Mouse (Mus musculus): ENCODE results near the gene Anxa6. TPM values are rescaled to one million over a fixed set of nuclear protein-coding genes. Genes with fewer than 3 reads are reported as not detected.

Gene Anxa6
- polyA plus RNA-seq, 1 experiment from 2014 or later = 90.1 TPM

GRCm38 (mm10) chr11:54972049-54972723 lies 61.1 kb downstream of the Anxa6 start:
- ATAC-seq (ENCODE audit: insufficient read depth, low FRiP score, low TSS enrichment) (no peak), DNase-seq (ENCODE audit: low spot score) (no peak)
- Histone ChIP-seq H3K4me2 (ENCODE audit: low read depth) (no peak overlapping the region), H3K4me3 (ENCODE audit: low read depth, low read length) (no peak overlapping the region), H3K36me3 (ENCODE audit: control insufficient read depth, insufficient read depth, low read length) (no peaks in the 10 kb centered on the region), H3K9ac (ENCODE audit: low read length) (no peak overlapping the region), H3K27me3 (ENCODE audit: control insufficient read depth, insufficient read depth, low read length) (no peaks in the 10 kb centered on the region), H3K27ac (ENCODE audit: low read depth, low read length) (no peak overlapping the region), H3K4me1 (ENCODE audit: control insufficient read depth, insufficient read depth, low read length) (peaks cover 5% of the 10 kb centered on the region; the same call in 1 of the 2 replicates), H3K9me3 (ENCODE audit: control insufficient read depth, low read length) (no peaks in the 10 kb centered on the region)
- WGBS = 52% methylated on average over 4 of the region's 4 CpGs

DNA sequence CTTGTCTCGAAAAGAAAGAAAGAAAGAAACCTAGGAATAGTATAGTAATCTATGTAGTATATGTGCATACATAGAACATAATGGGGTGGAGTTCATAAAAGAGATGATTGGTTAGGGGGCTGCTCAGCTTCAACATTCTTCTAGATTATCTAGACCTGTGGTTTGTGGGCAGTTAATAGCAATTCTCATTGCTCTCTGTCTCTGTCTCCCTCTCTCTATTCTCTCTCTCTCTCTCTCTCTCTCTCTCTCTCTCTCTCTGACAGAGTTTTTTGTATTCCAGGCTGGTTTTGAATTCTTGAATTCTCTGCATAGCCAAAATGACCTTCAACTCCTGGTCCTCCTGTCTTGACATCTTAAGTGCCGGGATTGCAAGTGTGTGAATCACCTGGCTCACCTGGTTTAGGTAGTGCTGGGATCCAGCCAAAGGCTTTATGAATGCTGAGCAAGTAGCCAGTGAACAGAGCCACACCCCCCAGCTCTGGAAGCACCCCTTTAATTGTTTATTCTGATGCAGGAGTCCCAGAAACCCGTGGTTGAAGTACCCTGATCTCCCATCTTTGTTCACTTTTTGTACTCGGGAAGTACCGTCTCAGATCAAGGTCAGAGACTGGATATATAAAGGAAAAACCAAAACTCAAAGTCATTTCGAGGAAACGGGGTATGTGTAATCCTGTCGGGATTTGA lies 61.7 kb downstream of the Anxa6 start:
- H3K4me3 ChIP-seq (ENCODE audit: low read depth, low read length) = no peak overlapping the region
- H3K4me2 ChIP-seq (ENCODE audit: low read depth) = no peak overlapping the region
- H3K36me3 ChIP-seq (ENCODE audit: control insufficient read depth, insufficient read depth, low read length) = no peaks in the 10 kb centered on the region
- H3K4me1 ChIP-seq (ENCODE audit: control insufficient read depth, insufficient read depth, low read length) = peaks cover 5% of the 10 kb centered on the region; the same call in 1 of the 2 replicates
- H3K27ac ChIP-seq (ENCODE audit: low read depth, low read length) = no peak overlapping the region
- ATAC-seq (ENCODE audit: insufficient read depth, low FRiP score, low TSS enrichment) (no peak), DNase-seq (ENCODE audit: low spot score) (no peak)
- no peaks in the 10 kb centered on the region for H3K9me3 ChIP-seq (ENCODE audit: control insufficient read depth, low read length)
- 80% methylated on average over 8 of the region's 8 CpGs for WGBS
- no peak overlapping the region for H3K9ac ChIP-seq (ENCODE audit: low read length)
- no peaks in the 10 kb centered on the region for H3K27me3 ChIP-seq (ENCODE audit: control insufficient read depth, insufficient read depth, low read length)

GRCm38 (mm10) chr11:54965234-54965633 lies 68.0 kb downstream of the Anxa6 start:
- DNase-seq (ENCODE audit: low spot score) (no peak), ATAC-seq (ENCODE audit: insufficient read depth, low FRiP score, low TSS enrichment) (no peak)
- Histone ChIP-seq H3K4me1 (ENCODE audit: control insufficient read depth, insufficient read depth, low read length) (no peaks in the 10 kb centered on the region), H3K9ac (ENCODE audit: low read length) (no peak overlapping the region), H3K27me3 (ENCODE audit: control insufficient read depth, insufficient read depth, low read length) (no peaks in the 10 kb centered on the region), H3K4me2 (ENCODE audit: low read depth) (no peak overlapping the region), H3K4me3 (ENCODE audit: low read depth, low read length) (no peak overlapping the region), H3K36me3 (ENCODE audit: control insufficient read depth, insufficient read depth, low read length) (no peaks in the 10 kb centered on the region), H3K9me3 (ENCODE audit: control insufficient read depth, low read length) (no peaks in the 10 kb centered on the region), H3K27ac (ENCODE audit: low read depth, low read length) (no peak overlapping the region)
- WGBS = 86% methylated on average over 6 of the region's 6 CpGs

GRCm38 (mm10) chr11:54962810-54963209 lies 70.4 kb downstream of the Anxa6 start, which contains the start of gene Tnip1:
Gene Tnip1 (minus strand): TSS chr11:54962917.
- no peak within 1 kb of the TSS for H3K9ac ChIP-seq (ENCODE audit: low read length)
- no peak within 1 kb of the TSS for H3K27ac ChIP-seq (ENCODE audit: low read depth, low read length)
- WGBS = 39% methylated on average over 6 of the region's 6 CpGs
- ATAC-seq (ENCODE audit: insufficient read depth, low FRiP score, low TSS enrichment) = no peak
- DNase-seq (ENCODE audit: low spot score) = no peak
- H3K4me1 ChIP-seq (ENCODE audit: control insufficient read depth, insufficient read depth, low read length) = no peaks in the 10 kb centered on the region
- H3K4me3 ChIP-seq (ENCODE audit: low read depth, low read length) = no peak within 1 kb of the TSS
- H3K27me3 ChIP-seq (ENCODE audit: control insufficient read depth, insufficient read depth, low read length) = no peaks in the 10 kb centered on the region
- no peaks in the 10 kb centered on the region for H3K36me3 ChIP-seq (ENCODE audit: control insufficient read depth, insufficient read depth, low read length)
- no peak within 1 kb of the TSS for H3K4me2 ChIP-seq (ENCODE audit: low read depth)
- no peaks in the 10 kb centered on the region for H3K9me3 ChIP-seq (ENCODE audit: control insufficient read depth, low read length)

DNA sequence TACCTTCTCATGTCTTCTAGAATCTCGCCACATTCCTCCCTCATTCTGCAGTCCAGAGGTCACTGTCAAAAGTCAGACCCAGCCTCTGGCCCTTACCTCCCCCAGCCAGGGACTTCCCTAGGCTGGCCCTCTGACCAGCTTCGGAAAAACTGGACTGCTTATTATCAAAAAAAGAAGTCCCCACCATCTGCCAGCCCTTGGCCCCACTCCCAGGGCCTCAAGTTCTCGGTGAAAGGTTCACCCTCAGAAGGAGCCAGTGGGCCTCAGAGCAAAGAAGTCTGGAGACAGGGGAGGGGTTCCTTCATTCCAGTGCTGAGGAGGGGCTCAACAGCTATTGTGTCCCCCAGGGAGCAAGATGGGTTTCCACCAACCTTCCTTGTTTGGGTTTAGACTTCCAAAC lies 71.3 kb downstream of the Anxa6 start:
- Histone ChIP-seq H3K27ac (ENCODE audit: low read depth, low read length) (no peak overlapping the region), H3K9me3 (ENCODE audit: control insufficient read depth, low read length) (no peaks in the 10 kb centered on the region), H3K36me3 (ENCODE audit: control insufficient read depth, insufficient read depth, low read length) (no peaks in the 10 kb centered on the region), H3K4me2 (ENCODE audit: low read depth) (no peak overlapping the region), H3K4me1 (ENCODE audit: control insufficient read depth, insufficient read depth, low read length) (no peaks in the 10 kb centered on the region), H3K27me3 (ENCODE audit: control insufficient read depth, insufficient read depth, low read length) (no peaks in the 10 kb centered on the region), H3K9ac (ENCODE audit: low read length) (no peak overlapping the region), H3K4me3 (ENCODE audit: low read depth, low read length) (no peak overlapping the region)
- ATAC-seq (ENCODE audit: insufficient read depth, low FRiP score, low TSS enrichment) (no peak), DNase-seq (ENCODE audit: low spot score) (no peak)
- 79% methylated on average over 3 of the region's 3 CpGs for WGBS

DNA sequence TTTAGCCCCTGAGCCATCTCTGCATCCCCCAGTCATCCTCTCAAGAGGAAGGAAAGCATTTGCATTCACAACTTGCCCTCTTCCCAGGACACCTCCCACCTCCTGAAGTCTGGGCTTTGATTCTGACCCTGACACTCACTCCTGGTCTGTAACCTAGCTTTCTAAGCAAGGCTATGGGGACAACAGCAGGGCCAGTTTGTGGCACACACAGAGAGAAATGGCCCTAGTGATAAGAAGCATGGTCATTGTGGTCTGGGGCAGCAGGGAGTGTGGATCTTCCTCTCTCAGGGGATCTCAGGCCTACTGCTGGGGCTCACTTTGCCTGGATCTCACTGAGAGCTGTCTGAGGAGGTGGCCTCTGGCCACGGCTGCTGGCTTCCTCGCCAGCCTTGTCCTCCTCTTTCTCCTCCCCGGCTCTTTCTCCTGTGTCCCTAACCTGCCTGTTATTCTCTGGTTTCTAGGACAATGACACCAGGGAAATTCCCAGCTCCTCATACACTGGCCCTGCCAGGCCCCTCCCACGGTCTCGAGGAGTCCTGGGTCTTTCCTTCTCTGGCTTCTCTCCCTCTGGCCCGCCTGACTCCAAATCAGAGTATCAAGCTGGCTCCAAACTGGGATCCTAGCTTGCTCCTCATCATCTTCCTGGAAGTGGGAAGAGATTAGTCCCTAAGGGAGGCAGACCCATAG lies 71.9 kb downstream of the Anxa6 start:
- no peak overlapping the region for H3K4me3 ChIP-seq (ENCODE audit: low read depth, low read length)
- ATAC-seq (ENCODE audit: insufficient read depth, low FRiP score, low TSS enrichment) = no peak
- H3K27me3 ChIP-seq (ENCODE audit: control insufficient read depth, insufficient read depth, low read length) = no peaks in the 10 kb centered on the region
- 68% methylated on average over 6 of the region's 6 CpGs for WGBS
- H3K9ac ChIP-seq (ENCODE audit: low read length) = no peak overlapping the region
- H3K9me3 ChIP-seq (ENCODE audit: control insufficient read depth, low read length) = no peaks in the 10 kb centered on the region
- H3K36me3 ChIP-seq (ENCODE audit: control insufficient read depth, insufficient read depth, low read length) = no peaks in the 10 kb centered on the region
- no peak overlapping the region for H3K27ac ChIP-seq (ENCODE audit: low read depth, low read length)
- no peak for DNase-seq (ENCODE audit: low spot score)
- H3K4me1 ChIP-seq (ENCODE audit: control insufficient read depth, insufficient read depth, low read length) = no peaks in the 10 kb centered on the region
- H3K4me2 ChIP-seq (ENCODE audit: low read depth) = no peak overlapping the region

DNA sequence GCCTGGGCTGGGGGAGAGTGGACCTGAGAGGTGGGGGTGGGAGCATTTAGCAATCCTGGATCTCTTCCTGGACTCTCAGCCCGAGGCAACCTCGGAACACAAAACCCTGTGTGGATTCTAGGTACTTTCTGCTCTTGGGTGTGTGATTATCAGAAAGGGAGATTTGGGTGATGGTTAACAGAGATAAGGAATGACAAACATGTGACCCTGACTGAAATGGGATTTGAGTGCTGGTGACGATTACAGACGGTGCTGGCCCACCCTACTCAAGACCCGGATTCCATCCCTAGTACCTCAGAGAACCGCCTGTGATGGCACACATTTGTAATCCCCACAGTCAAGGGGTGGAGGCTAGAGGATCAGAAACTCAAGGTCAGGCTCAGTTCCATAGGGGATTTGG lies 73.0 kb downstream of the Anxa6 start:
- Histone ChIP-seq H3K4me2 (ENCODE audit: low read depth) (no peak overlapping the region), H3K4me3 (ENCODE audit: low read depth, low read length) (no peak overlapping the region), H3K27me3 (ENCODE audit: control insufficient read depth, insufficient read depth, low read length) (no peaks in the 10 kb centered on the region), H3K27ac (ENCODE audit: low read depth, low read length) (no peak overlapping the region), H3K36me3 (ENCODE audit: control insufficient read depth, insufficient read depth, low read length) (no peaks in the 10 kb centered on the region), H3K9me3 (ENCODE audit: control insufficient read depth, low read length) (no peaks in the 10 kb centered on the region), H3K9ac (ENCODE audit: low read length) (no peak overlapping the region), H3K4me1 (ENCODE audit: control insufficient read depth, insufficient read depth, low read length) (no peaks in the 10 kb centered on the region)
- WGBS = 91% methylated on average over 6 of the region's 6 CpGs
- ATAC-seq (ENCODE audit: insufficient read depth, low FRiP score, low TSS enrichment) = no peak
- no peak for DNase-seq (ENCODE audit: low spot score)

DNA sequence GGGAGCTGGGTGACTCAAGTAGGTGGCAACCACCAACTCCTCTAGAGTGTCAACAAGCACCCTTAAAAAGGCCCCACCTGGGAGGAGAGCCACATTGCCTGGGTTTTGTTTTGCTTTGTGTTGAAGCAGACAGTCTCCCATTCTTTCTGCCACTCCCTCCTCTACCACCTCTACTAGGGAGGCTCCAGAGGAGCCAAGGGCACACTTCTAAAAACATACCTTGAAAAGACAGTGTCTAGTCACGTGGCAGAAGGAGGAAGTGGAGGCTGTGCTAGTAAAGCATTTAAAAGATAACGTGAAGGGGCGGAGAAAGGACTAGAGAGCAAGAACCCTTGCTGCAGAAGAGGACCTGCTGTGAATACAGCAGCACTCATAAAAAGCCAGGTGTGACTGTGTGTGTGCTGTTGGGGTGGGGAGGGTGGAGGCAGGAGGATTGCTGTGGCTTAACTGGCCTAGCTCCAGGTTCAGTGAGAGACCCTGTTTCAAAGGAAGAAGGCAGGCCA lies 74.6 kb downstream of the Anxa6 start:
- Histone ChIP-seq H3K27me3 (ENCODE audit: control insufficient read depth, insufficient read depth, low read length) (no peaks in the 10 kb centered on the region), H3K4me2 (ENCODE audit: low read depth) (no peak overlapping the region), H3K4me3 (ENCODE audit: low read depth, low read length) (no peak overlapping the region), H3K9me3 (ENCODE audit: control insufficient read depth, low read length) (no peaks in the 10 kb centered on the region), H3K4me1 (ENCODE audit: control insufficient read depth, insufficient read depth, low read length) (peaks cover 5% of the 10 kb centered on the region; the same call in 1 of the 2 replicates), H3K27ac (ENCODE audit: low read depth, low read length) (no peak overlapping the region), H3K9ac (ENCODE audit: low read length) (no peak overlapping the region), H3K36me3 (ENCODE audit: control insufficient read depth, insufficient read depth, low read length) (no peaks in the 10 kb centered on the region)
- 52% methylated on average over 3 of the region's 3 CpGs for WGBS
- ATAC-seq (ENCODE audit: insufficient read depth, low FRiP score, low TSS enrichment) (no peak), DNase-seq (ENCODE audit: low spot score) (no peak)

All from neural tube, embryonic 11.5 days (tissue).